Comparison of ENCODE assay signal across 28 mouse cellular contexts in the genomic region with DNA sequence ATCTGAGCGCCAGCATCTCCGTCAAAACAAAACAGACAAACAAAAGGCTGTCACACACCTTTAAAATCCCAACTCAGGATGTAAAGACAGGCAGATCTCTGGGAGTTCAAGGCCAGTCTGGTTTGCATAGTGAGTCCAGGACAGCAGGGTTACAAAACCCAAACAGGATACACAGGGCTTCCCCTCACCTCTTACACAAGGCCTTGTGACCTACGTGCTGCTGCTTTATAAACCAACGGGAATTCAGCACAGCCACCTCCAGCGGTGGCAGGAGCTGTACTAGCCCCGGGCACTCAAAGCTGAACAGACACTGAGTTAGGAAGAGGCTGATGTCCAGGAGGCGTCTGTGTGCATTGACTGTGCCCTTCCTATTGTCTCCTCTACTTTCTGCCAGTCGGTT. TPM values are rescaled to one million over a fixed set of nuclear protein-coding genes. Genes with fewer than 3 reads are reported as not detected.
DNase-seq lines count a peak whose midpoint lies in the region; ATAC-seq and TF ChIP-seq lines count a peak whose summit lies in the region.
"Had no signal": no experiment of that assay in that cellular context is flagged by ENCODE, and none has a peak within 500 bp of the region (broad histone marks: within the 10 kb centered on the region; RNA-seq: fewer than 3 reads in every experiment).

No protein-coding gene starts in this region.

- ATAC-seq in embryonic facial prominence, embryonic 13.5 days (ENCODE audit: insufficient number of reproducible peaks, insufficient read depth, low FRiP score, low TSS enrichment, low read depth): no peak
- peak; percentile 70 for ATAC-seq in liver, embryonic 16.5 days (ENCODE audit: low read depth)
- no peak for ATAC-seq in liver, embryonic 12.5 days
- peak; percentile 68 for ATAC-seq in megakaryocyte progenitor cell, adult 5-6 weeks (replicated peaks; ENCODE audit: poor library complexity)
- ATAC-seq: forebrain, embryonic 13.5 days; forebrain, postnatal 0 days; hindbrain, embryonic 16.5 days; Patski had no signal

- TF ChIP-seq POLR2A in bone marrow, adult 2 months (IDR thresholded peaks at IDR 0.05; ENCODE audit: borderline replicate concordance, control insufficient read depth, low read depth, low read length): no peak
- no peak for TF ChIP-seq POLR2A in lung, adult 2 months (IDR thresholded peaks at IDR 0.05; ENCODE audit: borderline replicate concordance, extremely low read depth, low read depth, low read length)

- no peaks in the 10 kb centered on the region for H3K36me3 ChIP-seq in embryonic facial prominence, embryonic 13.5 days
- H3K36me3 ChIP-seq in embryonic facial prominence, embryonic 10.5 days (replicated peaks): no peaks in the 10 kb centered on the region
- no peaks in the 10 kb centered on the region for H3K36me3 ChIP-seq in liver, embryonic 16.5 days (ENCODE audit: control insufficient read depth, insufficient read depth)
- no peaks in the 10 kb centered on the region for H3K36me3 ChIP-seq in liver, embryonic 12.5 days
- H3K36me3 ChIP-seq: heart, embryonic 12.5 days; hindbrain, embryonic 12.5 days had no signal

- no peak overlapping the region for H3K27ac ChIP-seq in embryonic facial prominence, embryonic 13.5 days
- H3K27ac ChIP-seq in embryonic facial prominence, embryonic 10.5 days (replicated peaks): no peak overlapping the region
- no peak overlapping the region for H3K27ac ChIP-seq in liver, embryonic 16.5 days (ENCODE audit: low read length)
- H3K27ac ChIP-seq in liver, embryonic 12.5 days: no peak overlapping the region
- H3K27ac ChIP-seq in bone marrow, adult 2 months (ENCODE audit: control insufficient read depth, insufficient read depth, low read depth, low read length, poor library complexity): peak overlapping the region; percentile 53; the same call in 1 of the 2 replicates
- H3K27ac ChIP-seq: forebrain, embryonic 13.5 days; hindbrain, embryonic 12.5 days had no signal

- no peaks in the 10 kb centered on the region for H3K9me3 ChIP-seq in embryonic facial prominence, embryonic 13.5 days
- no peaks in the 10 kb centered on the region for H3K9me3 ChIP-seq in embryonic facial prominence, embryonic 10.5 days
- no peaks in the 10 kb centered on the region for H3K9me3 ChIP-seq in liver, embryonic 16.5 days (replicated peaks; ENCODE audit: control insufficient read depth, low read length)
- H3K9me3 ChIP-seq in liver, embryonic 12.5 days (replicated peaks): no peaks in the 10 kb centered on the region
- H3K9me3 ChIP-seq: forebrain, embryonic 13.5 days; heart, embryonic 12.5 days; hindbrain, embryonic 12.5 days had no signal

- WGBS in embryonic facial prominence, embryonic 13.5 days: 29% methylated on average over 8 of the region's 8 CpGs
- 34% methylated on average over 8 of the region's 8 CpGs for WGBS in embryonic facial prominence, embryonic 10.5 days
- WGBS in liver, embryonic 16.5 days (ENCODE audit: insufficient replicate concordance): 27% methylated on average over 8 of the region's 8 CpGs
- 33% methylated on average over 8 of the region's 8 CpGs for WGBS in liver, embryonic 12.5 days (ENCODE audit: insufficient replicate concordance)
- 37% methylated on average over 8 of the region's 8 CpGs for WGBS in bone marrow, adult 2 months
- WGBS in lung, adult 2 months: 28% methylated on average over 8 of the region's 8 CpGs

- H3K4me3 ChIP-seq in embryonic facial prominence, embryonic 13.5 days: no peak overlapping the region
- H3K4me3 ChIP-seq in embryonic facial prominence, embryonic 10.5 days: no peak overlapping the region
- H3K4me3 ChIP-seq in liver, embryonic 16.5 days (ENCODE audit: low read depth, low read length): no peak overlapping the region
- no peak overlapping the region for H3K4me3 ChIP-seq in liver, embryonic 12.5 days
- no peak overlapping the region for H3K4me3 ChIP-seq in bone marrow, adult 2 months (replicated peaks; ENCODE audit: control insufficient read depth, low read depth, low read length)
- H3K4me3 ChIP-seq in lung, adult 2 months (replicated peaks; ENCODE audit: extremely low read depth, low read depth, low read length): no peak overlapping the region
- H3K4me3 ChIP-seq: forebrain, embryonic 13.5 days; heart, embryonic 12.5 days; hindbrain, embryonic 12.5 days had no signal

- peak overlapping the region; percentile 27; the same call in 1 of the 2 replicates for H3K9ac ChIP-seq in embryonic facial prominence, embryonic 13.5 days
- H3K9ac ChIP-seq in liver, embryonic 16.5 days (ENCODE audit: low read depth, low read length): no peak overlapping the region
- no peak overlapping the region for H3K9ac ChIP-seq in liver, embryonic 12.5 days
- H3K9ac ChIP-seq: forebrain, embryonic 13.5 days; forebrain, postnatal 0 days; heart, embryonic 12.5 days; hindbrain, embryonic 12.5 days had no signal

- H3K4me2 ChIP-seq in embryonic facial prominence, embryonic 13.5 days: no peak overlapping the region
- H3K4me2 ChIP-seq in liver, embryonic 16.5 days (ENCODE audit: low read depth, low read length): no peak overlapping the region
- no peak overlapping the region for H3K4me2 ChIP-seq in liver, embryonic 12.5 days
- H3K4me2 ChIP-seq: forebrain, embryonic 13.5 days; heart, embryonic 12.5 days; hindbrain, embryonic 12.5 days had no signal

- peaks cover 7% of the 10 kb centered on the region; the same call in 1 of the 2 replicates for H3K27me3 ChIP-seq in embryonic facial prominence, embryonic 13.5 days
- peaks cover 9% of the 10 kb centered on the region; the same call in 1 of the 2 replicates for H3K27me3 ChIP-seq in embryonic facial prominence, embryonic 10.5 days (replicated peaks; ENCODE audit: low read depth, poor library complexity, severe bottlenecking)
- no peaks in the 10 kb centered on the region for H3K27me3 ChIP-seq in liver, embryonic 16.5 days (ENCODE audit: control insufficient read depth, insufficient read depth, low read depth, low read length)
- H3K27me3 ChIP-seq in liver, embryonic 12.5 days (replicated peaks): peaks cover 42% of the 10 kb centered on the region

- TF ChIP-seq CTCF in bone marrow, adult 2 months (IDR thresholded peaks at IDR 0.05; ENCODE audit: control insufficient read depth, insufficient read depth, low read length): 0 out of 2 replicates have a peak, but pooled peaks have one; percentile 4
- no peak for TF ChIP-seq CTCF in lung, adult 2 months (IDR thresholded peaks at IDR 0.05; ENCODE audit: insufficient read depth, low read length)

- peaks cover 8% of the 10 kb centered on the region for H3K4me1 ChIP-seq in embryonic facial prominence, embryonic 13.5 days
- peaks cover 10% of the 10 kb centered on the region for H3K4me1 ChIP-seq in embryonic facial prominence, embryonic 10.5 days
- H3K4me1 ChIP-seq in liver, embryonic 16.5 days (ENCODE audit: control insufficient read depth, low read depth, low read length): peaks cover 4% of the 10 kb centered on the region
- peaks cover 8% of the 10 kb centered on the region for H3K4me1 ChIP-seq in liver, embryonic 12.5 days
- H3K4me1 ChIP-seq in bone marrow, adult 2 months (ENCODE audit: control insufficient read depth, insufficient read depth, low read length): peaks cover 1% of the 10 kb centered on the region; the same call in 1 of the 2 replicates
- H3K4me1 ChIP-seq in lung, adult 2 months (ENCODE audit: control insufficient read depth, insufficient read depth, low read length): peaks cover 2% of the 10 kb centered on the region; the same call in 1 of the 2 replicates

- DNase-seq in embryonic facial prominence, embryonic 10.5 days (ENCODE audit: low spot score): no peak
- DNase-seq in lung, adult 2 months: no peak
- DNase-seq in urinary bladder, postnatal 36 days (ENCODE audit: low spot score in 2 of 2): no peak
- DNase-seq: adrenal gland, postnatal 10 days; cerebellum, adult 11-12 months; cerebellum, adult 9-10 months; cerebellum, postnatal 25 days; forebrain, postnatal 0 days; gastrocnemius, postnatal 14 days had no signal

RNA-seq across cellular contexts. Expression of a gene that starts 0.7 kb away (rescaled TPM):
- 0.11 and 0.19 TPM in 2 replicates for polyA plus RNA-seq in embryonic facial prominence, embryonic 13.5 days (2015; fragmentation: Nextera tagmentation; extraction: Ambion mirVana)
- 0.09 and 0.24 TPM in 2 replicates for polyA plus RNA-seq in embryonic facial prominence, embryonic 10.5 days (2016; fragmentation: Nextera tagmentation; extraction: Ambion mirVana)
- not detected in 2 replicates for polyA plus RNA-seq in liver, embryonic 16.5 days (2015; fragmentation: Nextera tagmentation; extraction: Ambion mirVana)
- not detected in 2 replicates for polyA plus RNA-seq in liver, embryonic 12.5 days (2016; fragmentation: Nextera tagmentation; extraction: Ambion mirVana)
- polyA plus RNA-seq in bone marrow, adult 2 months (2011; ENCODE audit: insufficient read depth, insufficient read length, low replicate concordance, missing spikeins): not detected in 2 replicates
- total RNA-seq in megakaryocyte progenitor cell, adult 5-6 weeks (2015): not detected in 2 replicates
- total RNA-seq in megakaryocyte progenitor cell, adult 5-6 weeks (2017): not detected in 2 replicates
- polyA plus RNA-seq in lung, adult 2 months (2012; rRNA removed): not detected in 2 replicates
- total RNA-seq: adrenal gland, postnatal 10 days; adrenal gland, postnatal 4 days; gastrocnemius, adult 18-20 months; gastrocnemius, postnatal 14 days; heart, adult 8-10 months; heart, postnatal 4 days had no signal
- polyA plus RNA-seq: C2C12; cortical plate, adult 2 months; forebrain, embryonic 13.5 days; forebrain, postnatal 0 days; heart, embryonic 12.5 days; heart, postnatal 0 days; hindbrain, embryonic 16.5 days; Patski had no signal

RNA-seq across cellular contexts. Expression of a gene that starts 4.3 kb away (rescaled TPM):
- 20.1 and 22.8 TPM in 2 replicates for polyA plus RNA-seq in embryonic facial prominence, embryonic 13.5 days (2015; fragmentation: Nextera tagmentation; extraction: Ambion mirVana)
- 27.3 and 28.2 TPM in 2 replicates for polyA plus RNA-seq in embryonic facial prominence, embryonic 10.5 days (2016; fragmentation: Nextera tagmentation; extraction: Ambion mirVana)
- polyA plus RNA-seq in liver, embryonic 16.5 days (2015; fragmentation: Nextera tagmentation; extraction: Ambion mirVana): 7.3 and 7.6 TPM in 2 replicates
- 11.2 and 11.8 TPM in 2 replicates for polyA plus RNA-seq in liver, embryonic 12.5 days (2016; fragmentation: Nextera tagmentation; extraction: Ambion mirVana)
- polyA plus RNA-seq in bone marrow, adult 2 months (2011; ENCODE audit: insufficient read depth, insufficient read length, low replicate concordance, missing spikeins): 11.5 and 21.5 TPM in 2 replicates
- total RNA-seq in megakaryocyte progenitor cell, adult 5-6 weeks (2015): 14.1 and 14.2 TPM in 2 replicates
- 21.4 and 22.0 TPM in 2 replicates for total RNA-seq in megakaryocyte progenitor cell, adult 5-6 weeks (2017)
- 1.8 and 2.5 TPM in 2 replicates for polyA plus RNA-seq in lung, adult 2 months (2012; rRNA removed)

RNA-seq across cellular contexts. Expression of a gene that starts 19.1 kb away (rescaled TPM):
- polyA plus RNA-seq in embryonic facial prominence, embryonic 13.5 days (2015; fragmentation: Nextera tagmentation; extraction: Ambion mirVana): 208 and 210 TPM in 2 replicates
- polyA plus RNA-seq in embryonic facial prominence, embryonic 10.5 days (2016; fragmentation: Nextera tagmentation; extraction: Ambion mirVana): 126 and 145 TPM in 2 replicates
- polyA plus RNA-seq in liver, embryonic 16.5 days (2015; fragmentation: Nextera tagmentation; extraction: Ambion mirVana): 83.2 and 85.0 TPM in 2 replicates
- polyA plus RNA-seq in liver, embryonic 12.5 days (2016; fragmentation: Nextera tagmentation; extraction: Ambion mirVana): 72.1 TPM in 2 replicates
- 17.1 and 54.7 TPM in 2 replicates for polyA plus RNA-seq in bone marrow, adult 2 months (2011; ENCODE audit: insufficient read depth, insufficient read length, low replicate concordance, missing spikeins)
- total RNA-seq in megakaryocyte progenitor cell, adult 5-6 weeks (2015): 44.2 and 67.8 TPM in 2 replicates
- 39.6 and 41.4 TPM in 2 replicates for total RNA-seq in megakaryocyte progenitor cell, adult 5-6 weeks (2017)
- 90.5 and 117 TPM in 2 replicates for polyA plus RNA-seq in lung, adult 2 months (2012; rRNA removed)

RNA-seq across cellular contexts. Expression of a gene that starts 34.5 kb away (rescaled TPM):
- polyA plus RNA-seq in embryonic facial prominence, embryonic 13.5 days (2015; fragmentation: Nextera tagmentation; extraction: Ambion mirVana): 34.0 and 38.5 TPM in 2 replicates
- polyA plus RNA-seq in embryonic facial prominence, embryonic 10.5 days (2016; fragmentation: Nextera tagmentation; extraction: Ambion mirVana): 52.2 and 52.4 TPM in 2 replicates
- 13.2 and 14.1 TPM in 2 replicates for polyA plus RNA-seq in liver, embryonic 16.5 days (2015; fragmentation: Nextera tagmentation; extraction: Ambion mirVana)
- 41.4 and 44.0 TPM in 2 replicates for polyA plus RNA-seq in liver, embryonic 12.5 days (2016; fragmentation: Nextera tagmentation; extraction: Ambion mirVana)
- polyA plus RNA-seq in bone marrow, adult 2 months (2011; ENCODE audit: insufficient read depth, insufficient read length, low replicate concordance, missing spikeins): 36.2 and 40.5 TPM in 2 replicates
- total RNA-seq in megakaryocyte progenitor cell, adult 5-6 weeks (2015): 34.2 and 38.7 TPM in 2 replicates
- 49.2 and 51.8 TPM in 2 replicates for total RNA-seq in megakaryocyte progenitor cell, adult 5-6 weeks (2017)
- 5.7 and 7.2 TPM in 2 replicates for polyA plus RNA-seq in lung, adult 2 months (2012; rRNA removed)

RNA-seq across cellular contexts. Expression of a gene that starts 50.1 kb away (rescaled TPM):
- polyA plus RNA-seq in embryonic facial prominence, embryonic 13.5 days (2015; fragmentation: Nextera tagmentation; extraction: Ambion mirVana): 0.15 TPM in 1 of 2 replicates, not detected in the other
- polyA plus RNA-seq in embryonic facial prominence, embryonic 10.5 days (2016; fragmentation: Nextera tagmentation; extraction: Ambion mirVana): not detected in 2 replicates
- not detected in 2 replicates for polyA plus RNA-seq in liver, embryonic 16.5 days (2015; fragmentation: Nextera tagmentation; extraction: Ambion mirVana)
- polyA plus RNA-seq in liver, embryonic 12.5 days (2016; fragmentation: Nextera tagmentation; extraction: Ambion mirVana): not detected in 2 replicates
- polyA plus RNA-seq in bone marrow, adult 2 months (2011; ENCODE audit: insufficient read depth, insufficient read length, low replicate concordance, missing spikeins): not detected in 2 replicates
- total RNA-seq in megakaryocyte progenitor cell, adult 5-6 weeks (2015): not detected in 2 replicates
- not detected in 2 replicates for total RNA-seq in megakaryocyte progenitor cell, adult 5-6 weeks (2017)
- 0.06 and 0.37 TPM in 2 replicates for polyA plus RNA-seq in lung, adult 2 months (2012; rRNA removed)
- total RNA-seq: adrenal gland, postnatal 10 days; adrenal gland, postnatal 4 days; gastrocnemius, adult 18-20 months; heart, adult 8-10 months; heart, postnatal 4 days had no signal
- polyA plus RNA-seq: C2C12; embryonic facial prominence, embryonic 14.5 days; gonadal fat pad, adult 2 months had no signal

Comparison
In these comparisons a context has a peak if more than half of its experiments do, and no peak if none do; other contexts are left out.
1. ATAC-seq: peak in liver, embryonic 16.5 days (single experiment) and megakaryocyte progenitor cell, adult 5-6 weeks (single experiment); none in embryonic facial prominence, embryonic 13.5 days (single experiment) and liver, embryonic 12.5 days (single experiment).